Mouse (Mus musculus) kidney, embryonic 16.5 days (tissue): Measurements from ENCODE around the gene Hnrnpa3. TPM values are rescaled to one million over a fixed set of nuclear protein-coding genes. Genes with fewer than 3 reads are reported as not detected.
"Not testable (repeated sequence)": the region's sequence is repeated elsewhere in the genome, so short reads cannot be mapped to it uniquely, and the experiment has no call there.

Experiments used
- ATAC-seq: fragments of 200-750 bp; cut with Nextera tagmentation; 2 replicates; pipeline ENCODE4 v1.8.0; 2017; ENCODE audit warnings: moderate TSS enrichment; ENCODE audit not compliant: low FRiP score, low TSS enrichment
- H3K27ac ChIP-seq: fragments of 300-500 bp; sonication (generic); 2 replicates; pipeline ENCODE4 v1.5.1; 2014; ENCODE audit warnings: low read length
- H3K27me3 ChIP-seq: fragments of 300-500 bp; sonication (generic); 2 replicates; pipeline ENCODE4 v1.6.1; 2014; ENCODE audit warnings: low read length, control low read depth, mixed read lengths; ENCODE audit not compliant: insufficient read depth
- H3K36me3 ChIP-seq: fragments of 300-500 bp; sonication (generic); 2 replicates; pipeline ENCODE4 v1.6.1; 2014; ENCODE audit warnings: low read length, control low read depth, mixed read lengths; ENCODE audit not compliant: insufficient read depth
- H3K4me1 ChIP-seq: fragments of 300-500 bp; sonication (generic); 2 replicates; pipeline ENCODE4 v1.6.1; 2014; ENCODE audit warnings: low read length, control low read depth, mixed read lengths; ENCODE audit not compliant: insufficient read depth
- H3K4me2 ChIP-seq: fragments of 300-500 bp; sonication (generic); replicated peaks from 2 replicates; pipeline ENCODE4 v1.6.1; 2014; ENCODE audit warnings: low read depth, low read length
- H3K4me3 ChIP-seq: fragments of 300-500 bp; sonication (generic); 2 replicates; pipeline ENCODE4 v1.5.1; 2014; ENCODE audit warnings: mild to moderate bottlenecking, low read length
- H3K9ac ChIP-seq: fragments of 300-500 bp; sonication (generic); replicated peaks from 2 replicates; pipeline ENCODE4 v1.6.1; 2014; ENCODE audit warnings: low read length
- H3K9me3 ChIP-seq: fragments of 300-500 bp; sonication (generic); 2 replicates; pipeline ENCODE4 v1.6.1; 2016; ENCODE audit warnings: low read length, control low read depth
- WGBS: fragments of 180-500 bp; shearing (Covaris S2); extraction: QIAGEN DNeasy Blood & Tissue Kit; methylation state at CpG from one replicate; pipeline ENCODE4 v1.1.7; 2014; 5-methylcytosine and 5-hydroxymethylcytosine counted together
- polyA plus RNA-seq: library from polyadenylated mRNA; unstranded; fragments of >200 nt; fragmentation: Nextera tagmentation; extraction: Ambion mirVana; gene quantifications from 2 replicates; pipeline ENCODE4 v1.2.1, GENCODE M21; 2015

Gene Hnrnpa3
- polyA plus RNA-seq, 1 experiment from 2014 or later: 293 TPM

DNA sequence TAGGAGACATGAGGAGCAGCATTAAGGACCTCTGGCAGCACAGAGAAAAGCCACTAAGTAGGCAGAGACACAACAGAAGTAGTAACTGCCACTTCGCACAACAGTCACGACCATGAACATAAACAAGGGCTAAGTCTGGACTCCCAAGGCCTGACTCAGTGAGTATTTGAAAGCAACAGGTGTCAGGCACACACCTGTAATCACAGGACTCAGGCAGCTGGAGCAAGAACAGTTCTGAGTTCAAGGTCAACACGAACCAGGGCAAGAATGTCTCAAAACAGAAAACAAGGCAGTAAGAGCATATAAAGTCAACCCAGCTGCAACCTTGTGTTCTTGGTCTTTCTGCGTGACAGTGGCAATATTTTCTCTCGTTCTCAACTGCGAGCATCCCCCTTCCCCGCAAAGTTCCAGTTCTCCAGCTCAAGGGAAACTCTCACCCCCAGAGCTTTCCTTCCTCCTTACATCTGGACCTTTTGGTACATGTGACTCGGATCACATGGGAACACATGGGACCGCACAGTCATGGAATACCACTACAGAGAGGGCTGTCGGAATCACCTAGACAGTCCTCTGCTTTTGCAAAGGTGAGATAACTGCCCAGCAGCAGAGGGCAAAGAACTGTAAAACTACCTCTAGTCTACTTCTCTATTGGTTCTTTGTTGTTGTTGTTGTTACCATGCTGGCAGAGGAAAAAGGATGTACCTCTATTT, 28.1 kb downstream of the Hnrnpa3 start:
- WGBS: 79% methylated on average over 10 of the region's 10 CpGs
- Histone ChIP-seq H3K4me3 (no peak overlapping the region), H3K9ac (no peak overlapping the region), H3K36me3 (no peaks in the 10 kb centered on the region), H3K4me2 (no peak overlapping the region), H3K27me3 (no peaks in the 10 kb centered on the region), H3K4me1 (peaks cover 55% of the 10 kb centered on the region), H3K27ac (no peak overlapping the region), H3K9me3 (no peaks in the 10 kb centered on the region)
- no peak for ATAC-seq

- H3K9ac ChIP-seq: no peak overlapping the region
- no peak overlapping the region for H3K4me2 ChIP-seq
- no peak overlapping the region for H3K27ac ChIP-seq
- H3K27me3 ChIP-seq: no peaks in the 10 kb centered on the region
- H3K4me1 ChIP-seq: peaks cover 50% of the 10 kb centered on the region
- H3K4me3 ChIP-seq: no peak overlapping the region
- ATAC-seq: no peak
- H3K36me3 ChIP-seq: no peaks in the 10 kb centered on the region
- WGBS: 77% methylated on average over 1 of the region's 1 CpGs
- no peaks in the 10 kb centered on the region for H3K9me3 ChIP-seq
Observed at GRCm38 (mm10) chr2:75688901-75689300, 29.8 kb downstream of the Hnrnpa3 start.

DNA sequence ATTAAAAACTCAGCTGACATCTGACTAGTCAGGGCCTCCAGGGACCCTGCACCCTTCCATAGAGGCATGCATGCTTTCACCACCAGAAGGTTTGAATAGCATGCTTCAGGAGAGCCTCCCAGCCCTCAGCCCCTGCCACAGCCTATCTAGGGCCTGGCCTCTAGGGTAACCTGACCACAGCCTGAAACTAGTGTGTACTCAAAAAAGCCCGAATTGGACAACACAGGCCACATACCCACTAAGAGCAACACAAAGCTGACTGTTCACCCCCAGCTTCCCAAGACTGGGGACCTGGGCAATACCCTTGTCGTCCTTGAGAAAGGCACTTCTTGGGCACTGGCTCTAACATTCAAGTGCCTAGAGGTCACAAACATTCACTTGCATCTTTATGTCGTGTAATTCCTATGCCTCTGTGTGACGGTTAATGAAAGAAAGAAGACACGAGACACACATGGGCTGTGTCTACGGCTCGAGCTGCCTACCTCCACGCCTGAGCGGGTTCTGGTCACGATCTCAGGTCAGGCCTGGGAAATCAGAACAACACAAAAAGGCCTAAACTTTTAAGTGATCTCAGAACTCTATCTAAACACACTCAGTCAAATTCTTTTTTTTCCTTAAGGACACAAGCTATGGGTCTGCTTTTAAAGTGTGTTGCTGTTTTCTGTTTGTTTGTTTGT, 30.6 kb downstream of the Hnrnpa3 start:
- Histone ChIP-seq H3K4me2 (no peak overlapping the region), H3K27ac (no peak overlapping the region), H3K4me1 (peaks cover 43% of the 10 kb centered on the region), H3K4me3 (no peak overlapping the region), H3K9ac (no peak overlapping the region), H3K36me3 (no peaks in the 10 kb centered on the region), H3K9me3 (no peaks in the 10 kb centered on the region), H3K27me3 (no peaks in the 10 kb centered on the region)
- ATAC-seq: peak; percentile 55; the same call in 1 of the 2 replicates
- 45% methylated on average over 10 of the region's 10 CpGs for WGBS

- no peak overlapping the region for H3K27ac ChIP-seq
- no peak overlapping the region for H3K9ac ChIP-seq
- peaks cover 36% of the 10 kb centered on the region for H3K4me1 ChIP-seq
- H3K4me2 ChIP-seq: no peak overlapping the region
- WGBS: 94% methylated on average over 4 of the region's 4 CpGs
- ATAC-seq: no peak
- H3K36me3 ChIP-seq: no peaks in the 10 kb centered on the region
- no peaks in the 10 kb centered on the region for H3K9me3 ChIP-seq
- no peaks in the 10 kb centered on the region for H3K27me3 ChIP-seq
- no peak overlapping the region for H3K4me3 ChIP-seq
Observed at GRCm38 (mm10) chr2:75690656-75691055, 31.6 kb downstream of the Hnrnpa3 start.

DNA sequence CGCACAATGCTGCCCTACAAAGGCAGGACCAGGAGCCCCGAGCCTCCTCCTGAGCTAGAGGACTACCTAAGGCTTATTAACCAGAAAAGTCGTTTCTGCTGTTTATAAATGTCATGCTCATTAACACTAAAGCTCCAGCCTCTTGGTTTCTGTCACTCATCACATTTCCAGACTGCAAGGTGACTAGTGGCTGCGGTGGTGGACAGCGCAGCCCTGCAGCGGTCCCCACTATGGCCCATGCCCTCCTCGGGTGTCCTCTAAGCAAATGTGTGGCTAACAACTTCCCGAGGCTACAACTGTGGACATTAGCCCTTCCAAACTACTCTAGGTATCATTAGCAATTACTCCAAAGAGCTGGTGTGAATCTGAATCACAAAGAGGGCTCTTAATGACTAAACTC, 32.3 kb downstream of the Hnrnpa3 start:
- no peaks in the 10 kb centered on the region for H3K27me3 ChIP-seq
- no peak overlapping the region for H3K4me2 ChIP-seq
- no peak overlapping the region for H3K27ac ChIP-seq
- H3K9me3 ChIP-seq: no peaks in the 10 kb centered on the region
- no peak overlapping the region for H3K4me3 ChIP-seq
- H3K4me1 ChIP-seq: peaks cover 36% of the 10 kb centered on the region
- WGBS: 63% methylated on average over 8 of the region's 8 CpGs
- H3K36me3 ChIP-seq: no peaks in the 10 kb centered on the region
- no peak for ATAC-seq
- no peak overlapping the region for H3K9ac ChIP-seq

- Histone ChIP-seq H3K4me1 (peaks cover 41% of the 10 kb centered on the region), H3K27ac (no peak overlapping the region)
Observed at GRCm38 (mm10) chr2:75692369-75692768, 33.3 kb downstream of the Hnrnpa3 start.

DNA sequence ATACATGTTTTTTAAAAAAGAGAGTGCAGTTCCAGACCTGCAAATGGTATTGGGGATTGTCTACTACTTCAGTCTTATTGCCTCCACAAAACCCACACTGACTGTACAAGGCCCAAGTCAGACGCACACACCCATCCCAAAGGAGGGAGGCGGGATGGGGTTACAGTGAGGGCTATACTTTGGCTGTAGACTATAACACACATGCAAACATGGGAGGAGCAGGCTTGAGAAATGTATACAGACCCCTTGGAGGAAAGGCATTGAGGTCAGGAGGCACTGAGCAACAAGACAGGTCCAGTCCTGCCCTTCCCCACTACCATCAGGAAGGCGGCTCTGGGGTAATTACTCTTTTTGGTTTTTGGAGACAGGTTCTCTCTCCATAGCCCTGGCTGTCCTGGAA, 35.9 kb downstream of the Hnrnpa3 start:
- 0 out of 2 replicates have a peak, but pooled peaks have one; percentile 46 for ATAC-seq
- H3K27ac ChIP-seq, H3K36me3 ChIP-seq, H3K9me3 ChIP-seq, H3K9ac ChIP-seq, H3K4me2 ChIP-seq, H3K27me3 ChIP-seq, H3K4me3 ChIP-seq: not testable (repeated sequence)
- WGBS: 85% methylated on average over 3 of the region's 3 CpGs
- peaks cover 56% of the 10 kb centered on the region for H3K4me1 ChIP-seq

More at GRCm38 (mm10) chr2:75692369-75692768, 33.3 kb downstream of the Hnrnpa3 start:
- ATAC-seq: no peak
- Histone ChIP-seq H3K4me3 (no peak overlapping the region), H3K36me3 (no peaks in the 10 kb centered on the region), H3K4me2 (no peak overlapping the region), H3K9me3 (no peaks in the 10 kb centered on the region), H3K9ac (no peak overlapping the region), H3K27me3 (no peaks in the 10 kb centered on the region)
- 91% methylated on average over 6 of the region's 6 CpGs for WGBS

DNA sequence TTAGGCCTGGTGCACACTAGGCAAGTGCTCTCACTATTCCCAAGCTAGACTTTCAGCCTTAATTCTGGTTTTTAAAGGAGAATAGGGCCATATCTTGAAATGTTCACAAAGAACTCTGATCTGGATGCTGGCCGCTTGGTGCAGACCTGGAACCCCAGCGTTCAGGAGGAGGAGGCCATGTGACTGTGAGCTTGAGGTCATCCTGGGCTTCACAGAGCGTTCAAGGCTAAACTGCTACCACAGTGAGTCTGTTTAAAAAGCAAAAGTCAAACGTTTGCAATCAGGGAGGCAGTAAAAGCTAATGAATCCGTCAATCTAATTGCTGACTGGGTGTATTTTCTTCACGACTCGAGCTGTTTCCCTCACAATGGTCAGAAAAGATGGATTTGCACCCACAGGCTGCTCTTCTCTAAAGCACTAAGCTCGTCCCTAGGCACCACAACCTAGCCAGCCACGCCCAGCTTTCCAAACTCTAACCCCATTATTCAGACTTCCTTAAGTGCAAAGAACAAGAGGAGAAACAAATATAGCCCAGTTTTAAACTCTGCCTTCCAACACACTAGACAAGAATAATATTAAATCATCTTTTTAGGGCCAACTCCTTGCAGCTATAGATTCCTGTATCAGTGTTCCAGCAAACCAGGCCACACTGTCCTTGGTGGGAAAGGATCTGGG, 36.8 kb downstream of the Hnrnpa3 start:
- no peaks in the 10 kb centered on the region for H3K27me3 ChIP-seq
- no peaks in the 10 kb centered on the region for H3K36me3 ChIP-seq
- 29% methylated on average over 9 of the region's 9 CpGs for WGBS
- H3K9ac ChIP-seq: no peak overlapping the region
- no peak overlapping the region for H3K4me3 ChIP-seq
- ATAC-seq: no peak
- H3K9me3 ChIP-seq: no peaks in the 10 kb centered on the region
- no peak overlapping the region for H3K4me2 ChIP-seq
- H3K4me1 ChIP-seq: peaks cover 60% of the 10 kb centered on the region
- no peak overlapping the region for H3K27ac ChIP-seq

- Histone ChIP-seq H3K36me3 (no peaks in the 10 kb centered on the region), H3K4me1 (peaks cover 62% of the 10 kb centered on the region), H3K9me3 (no peaks in the 10 kb centered on the region), H3K4me3 (no peak overlapping the region), H3K27me3 (no peaks in the 10 kb centered on the region), H3K4me2 (no peak overlapping the region), H3K27ac (0 out of 2 replicates have a peak overlapping the region, but pooled peaks have one; percentile 34), H3K9ac (no peak overlapping the region)
- 53% methylated on average over 5 of the region's 5 CpGs for WGBS
- no peak for ATAC-seq
Observed at GRCm38 (mm10) chr2:75696371-75696770, 37.3 kb downstream of the Hnrnpa3 start.

DNA sequence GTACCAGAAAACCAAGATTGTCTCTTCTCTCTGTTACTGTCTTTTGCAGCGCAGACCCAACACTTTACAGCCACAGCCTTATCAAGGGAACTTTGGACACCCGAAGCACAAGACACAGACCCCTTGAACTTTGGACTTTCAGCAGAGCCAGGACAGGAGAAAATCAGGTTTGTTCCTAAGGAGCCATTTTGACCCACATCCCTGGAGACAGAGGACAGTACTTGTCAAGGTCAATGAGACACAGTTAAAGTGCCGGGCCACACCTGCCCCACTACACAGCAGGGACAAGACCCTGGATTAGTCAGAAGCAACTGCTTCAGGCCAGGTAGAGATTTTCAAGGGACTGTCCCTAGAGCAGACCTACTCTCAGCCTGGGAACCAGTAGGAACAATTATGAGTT, 38.2 kb downstream of the Hnrnpa3 start:
- no peak overlapping the region; the same call in 1 of the 2 replicates for H3K9ac ChIP-seq
- ATAC-seq: no peak
- peaks cover 69% of the 10 kb centered on the region for H3K4me1 ChIP-seq
- no peaks in the 10 kb centered on the region for H3K36me3 ChIP-seq
- H3K4me3 ChIP-seq: no peak overlapping the region
- H3K27me3 ChIP-seq: no peaks in the 10 kb centered on the region
- no peak overlapping the region for H3K4me2 ChIP-seq
- 81% methylated on average over 3 of the region's 3 CpGs for WGBS
- H3K27ac ChIP-seq: no peak overlapping the region
- H3K9me3 ChIP-seq: no peaks in the 10 kb centered on the region
